Mouse (Mus musculus) ES-CJ7 (cell line): ENCODE results near the gene Taf13.
A peak's percentile ranks its signal among the peaks of the same experiment; 100 is the strongest.
"Not testable (repeated sequence)": the region's sequence is repeated elsewhere in the genome, so short reads cannot be mapped to it uniquely, and the experiment has no call there.

Source experiments
- DNase-seq: peaks from one replicate; pipeline ENCODE4 v3.0.0; 2011; ENCODE audit warnings: low read depth, low spot score

Taf13 gene

GRCm38 (mm10) chr3:108571443-108572294 lies at the start of gene Taf13:
Taf13 (plus strand) TSS chr3:108571698.
- DNase-seq = peak; percentile 97

- no peak for DNase-seq
Measured at GRCm38 (mm10) chr3:108523415-108523814, 48.1 kb upstream of the Taf13 start.

GRCm38 (mm10) chr3:108528489-108528888 lies 43.0 kb upstream of the Taf13 start:
- peak; percentile 55 for DNase-seq

GRCm38 (mm10) chr3:108533114-108533885 lies 38.2 kb upstream of the Taf13 start:
- no peak for DNase-seq

GRCm38 (mm10) chr3:108533951-108534350 lies 37.5 kb upstream of the Taf13 start, which contains the start of gene 1700013F07Rik:
1700013F07Rik (plus strand) TSS chr3:108534150.
- no peak for DNase-seq

GRCm38 (mm10) chr3:108535896-108536516 lies 35.5 kb upstream of the Taf13 start:
- no peak for DNase-seq

GRCm38 (mm10) chr3:108536517-108537260 lies 34.8 kb upstream of the Taf13 start, which contains the start of gene 5330417C22Rik:
5330417C22Rik (minus strand) TSS chr3:108536536.
- peak; percentile 67 for DNase-seq

GRCm38 (mm10) chr3:108537303-108537702 lies 34.2 kb upstream of the Taf13 start:
- peak; percentile 88 for DNase-seq

GRCm38 (mm10) chr3:108542299-108542698 lies 29.2 kb upstream of the Taf13 start:
- DNase-seq = no peak

GRCm38 (mm10) chr3:108554111-108554561 lies 17.4 kb upstream of the Taf13 start:
- DNase-seq = peak; percentile 54

- DNase-seq = peak; percentile 97
Measured at GRCm38 (mm10) chr3:108554587-108555312, 16.7 kb upstream of the Taf13 start.

- DNase-seq = no peak
Measured at GRCm38 (mm10) chr3:108557888-108558287, 13.6 kb upstream of the Taf13 start.

- peak; percentile 100 for DNase-seq
Measured at GRCm38 (mm10) chr3:108562133-108562730, 9.3 kb upstream of the Taf13 start, which contains the start of gene Tmem167b. Tmem167b (minus strand) TSS chr3:108562466.

- DNase-seq = no peak
Measured at GRCm38 (mm10) chr3:108562777-108563271, 8.7 kb upstream of the Taf13 start.

- peak; percentile 84 for DNase-seq
Measured at GRCm38 (mm10) chr3:108563309-108563708, 8.2 kb upstream of the Taf13 start.

- DNase-seq = peak; percentile 25
Measured at GRCm38 (mm10) chr3:108567990-108568877, 3.3 kb upstream of the Taf13 start.

GRCm38 (mm10) chr3:108569636-108570035 lies 1.9 kb upstream of the Taf13 start:
- DNase-seq = not testable (repeated sequence)

GRCm38 (mm10) chr3:108570813-108571212 lies 685 bp upstream of the Taf13 start:
- no peak for DNase-seq
